Mouse (Mus musculus): ENCODE measurements at regions not wholly inside any gene's neighbourhood (a gene's known extent, or its start where the extent isn't known, plus 50 kb on each side); places are given as distances from the start of the nearest gene placed in this dataset.
"Not testable (repeated sequence)": the region's sequence is repeated elsewhere in the genome, so short reads cannot be mapped to it uniquely, and the experiment has no call there.

DNA sequence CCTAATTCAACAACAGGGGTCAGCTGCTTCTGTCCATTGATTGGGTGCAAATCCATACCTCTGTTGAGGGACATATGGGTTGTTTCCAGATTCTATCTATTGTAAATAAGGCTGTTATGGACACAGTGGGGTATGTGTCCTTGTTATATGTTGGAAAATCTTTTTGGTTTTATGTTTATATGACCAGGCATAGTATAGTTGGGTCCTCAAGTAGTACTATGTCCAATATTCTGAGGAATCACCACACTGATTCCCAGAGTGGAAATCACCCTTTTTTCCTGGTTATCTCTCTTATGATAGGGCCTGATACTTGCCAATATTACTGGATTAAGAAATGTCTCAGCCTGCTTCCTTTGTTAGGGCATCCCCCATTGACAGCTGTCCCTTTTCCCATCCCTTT lies 1471.0 kb downstream of the Kcnt2 start:
- Histone ChIP-seq H3K4me2 (ENCODE audit: low read length) (no peak overlapping the region), H3K36me3 (ENCODE audit: control insufficient read depth, insufficient read depth, low read length) (no peaks in the 10 kb centered on the region), H3K4me3 (ENCODE audit: low read length) (no peak overlapping the region), H3K27me3 (replicated peaks; ENCODE audit: control insufficient read depth, insufficient read depth, low read length) (no peaks in the 10 kb centered on the region), H3K27ac (ENCODE audit: low read depth, low read length) (no peak overlapping the region), H3K9ac (ENCODE audit: low read depth, low read length) (no peak overlapping the region), H3K9me3 (ENCODE audit: control insufficient read depth, low read length) (no peaks in the 10 kb centered on the region), H3K4me1 (ENCODE audit: control insufficient read depth, insufficient read depth, low read depth, low read length) (no peaks in the 10 kb centered on the region)
- no peak for ATAC-seq

GRCm38 (mm10) chr1:141717510-141717909 lies 1471.6 kb downstream of the Kcnt2 start:
- Histone ChIP-seq H3K36me3 (ENCODE audit: control insufficient read depth, insufficient read depth, low read length) (no peaks in the 10 kb centered on the region), H3K27me3 (replicated peaks; ENCODE audit: control insufficient read depth, insufficient read depth, low read length) (no peaks in the 10 kb centered on the region), H3K4me3 (ENCODE audit: low read length) (no peak overlapping the region), H3K27ac (ENCODE audit: low read depth, low read length) (no peak overlapping the region), H3K9me3 (ENCODE audit: control insufficient read depth, low read length) (no peaks in the 10 kb centered on the region), H3K4me1 (ENCODE audit: control insufficient read depth, insufficient read depth, low read depth, low read length) (no peaks in the 10 kb centered on the region), H3K9ac (ENCODE audit: low read depth, low read length) (no peak overlapping the region), H3K4me2 (ENCODE audit: low read length) (0 out of 2 replicates have a peak overlapping the region, but pooled peaks have one; percentile 4)
- 11% methylated on average over 6 of the region's 6 CpGs for WGBS
- ATAC-seq: peak; percentile 83

GRCm38 (mm10) chr1:141741299-141741698 lies 1495.3 kb downstream of the Kcnt2 start:
- ATAC-seq: no peak
- Histone ChIP-seq H3K27me3 (replicated peaks; ENCODE audit: control insufficient read depth, insufficient read depth, low read length) (no peaks in the 10 kb centered on the region), H3K4me1 (ENCODE audit: control insufficient read depth, insufficient read depth, low read depth, low read length) (no peaks in the 10 kb centered on the region), H3K4me3 (ENCODE audit: low read length) (no peak overlapping the region), H3K4me2 (ENCODE audit: low read length) (no peak overlapping the region), H3K27ac (ENCODE audit: low read depth, low read length) (no peak overlapping the region), H3K36me3 (ENCODE audit: control insufficient read depth, insufficient read depth, low read length) (no peaks in the 10 kb centered on the region), H3K9me3 (ENCODE audit: control insufficient read depth, low read length) (no peaks in the 10 kb centered on the region), H3K9ac (ENCODE audit: low read depth, low read length) (no peak overlapping the region)

DNA sequence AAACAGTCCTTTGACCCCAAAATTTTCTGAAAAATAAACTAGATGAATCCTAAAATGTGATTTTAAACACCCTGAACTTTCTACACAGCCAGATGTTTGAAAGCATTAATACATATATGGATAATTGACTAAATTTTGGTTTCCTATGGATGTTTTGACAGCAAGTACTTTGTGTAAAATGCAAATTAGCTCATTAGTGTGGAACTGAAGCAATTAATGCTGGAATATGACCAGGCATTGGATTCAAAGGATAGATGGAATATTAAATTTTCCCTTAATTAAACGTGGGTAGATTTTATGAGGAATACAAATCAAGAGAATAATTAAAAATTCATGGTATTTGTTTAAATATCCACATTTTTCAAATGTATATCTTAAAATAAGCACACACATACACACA lies 1530.1 kb downstream of the Kcnt2 start:
- no peaks in the 10 kb centered on the region for H3K36me3 ChIP-seq (ENCODE audit: control insufficient read depth, insufficient read depth, low read length)
- H3K9me3 ChIP-seq (ENCODE audit: control insufficient read depth, low read length): no peaks in the 10 kb centered on the region
- WGBS: 43% methylated on average over 1 of the region's 1 CpGs
- no peak overlapping the region for H3K4me3 ChIP-seq (ENCODE audit: low read length)
- H3K9ac ChIP-seq (ENCODE audit: low read depth, low read length): no peak overlapping the region
- no peak overlapping the region for H3K4me2 ChIP-seq (ENCODE audit: low read length)
- no peak for ATAC-seq
- H3K27me3 ChIP-seq (replicated peaks; ENCODE audit: control insufficient read depth, insufficient read depth, low read length): no peaks in the 10 kb centered on the region
- no peak overlapping the region for H3K27ac ChIP-seq (ENCODE audit: low read depth, low read length)
- no peaks in the 10 kb centered on the region for H3K4me1 ChIP-seq (ENCODE audit: control insufficient read depth, insufficient read depth, low read depth, low read length)

DNA sequence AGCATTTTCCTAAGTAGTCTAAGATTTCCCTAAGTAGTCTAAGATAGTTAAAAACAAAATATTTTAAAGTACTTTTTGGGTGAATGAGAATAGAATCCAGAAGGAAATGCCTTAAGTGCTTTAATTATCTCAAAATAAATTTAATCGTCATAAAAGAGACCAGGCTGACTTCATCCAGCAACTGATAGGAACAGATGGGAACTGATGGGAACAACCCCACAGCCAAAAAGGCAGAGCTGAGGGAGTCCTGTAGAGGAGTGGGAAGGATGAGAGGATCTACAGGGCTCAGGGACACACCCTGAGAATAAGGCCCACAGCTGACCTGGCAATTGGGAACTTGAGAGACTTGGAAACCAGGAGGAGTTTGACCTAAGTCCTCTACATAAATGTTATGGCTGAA lies 1537.4 kb downstream of the Kcnt2 start:
- no peaks in the 10 kb centered on the region for H3K27me3 ChIP-seq (replicated peaks; ENCODE audit: control insufficient read depth, insufficient read depth, low read length)
- H3K36me3 ChIP-seq (ENCODE audit: control insufficient read depth, insufficient read depth, low read length): no peaks in the 10 kb centered on the region
- 83% methylated on average over 1 of the region's 1 CpGs for WGBS
- ATAC-seq: no peak
- no peaks in the 10 kb centered on the region for H3K9me3 ChIP-seq (ENCODE audit: control insufficient read depth, low read length)
- H3K9ac ChIP-seq (ENCODE audit: low read depth, low read length): no peak overlapping the region
- no peak overlapping the region for H3K27ac ChIP-seq (ENCODE audit: low read depth, low read length)
- H3K4me1 ChIP-seq (ENCODE audit: control insufficient read depth, insufficient read depth, low read depth, low read length): no peaks in the 10 kb centered on the region
- H3K4me2 ChIP-seq (ENCODE audit: low read length): no peak overlapping the region
- no peak overlapping the region for H3K4me3 ChIP-seq (ENCODE audit: low read length)

DNA sequence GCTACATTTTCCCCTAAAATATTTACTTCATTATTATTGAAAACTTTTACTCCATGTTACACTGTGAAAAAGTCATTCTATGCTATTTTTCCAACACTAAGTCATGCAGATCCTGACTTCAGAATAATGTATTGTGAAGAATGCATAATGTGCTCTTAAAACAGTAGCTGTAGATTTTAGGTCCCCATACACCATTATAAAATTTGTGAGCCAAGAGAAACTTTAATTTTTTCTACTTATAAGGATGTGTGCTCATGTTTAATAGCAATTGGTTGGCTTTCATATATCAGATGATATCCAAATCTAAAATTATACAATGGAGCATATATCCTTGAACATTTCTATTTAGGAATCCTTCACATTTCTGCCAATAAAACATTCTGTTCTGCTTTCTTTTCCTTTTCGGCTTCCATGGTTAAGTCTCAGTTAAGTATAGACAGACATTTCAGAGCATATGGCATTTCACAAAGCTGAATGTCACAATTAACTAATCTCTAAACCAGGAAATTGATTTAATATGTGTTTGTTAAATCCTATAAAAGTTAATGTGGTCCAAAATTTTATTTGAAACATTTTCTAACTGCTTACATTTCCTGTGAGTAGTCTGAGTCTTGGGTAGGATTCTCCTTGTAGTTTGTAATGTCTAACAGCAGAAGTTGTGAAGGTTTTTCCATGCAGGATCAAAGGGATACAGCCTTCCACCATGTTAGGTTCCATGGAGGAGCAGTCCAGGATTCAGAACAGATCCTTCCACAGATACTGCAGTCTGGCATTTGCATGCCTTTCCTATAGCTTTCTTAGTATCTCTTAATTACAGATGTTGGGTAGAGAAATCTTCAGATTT lies 1567.6 kb downstream of the Kcnt2 start:
- no peaks in the 10 kb centered on the region for H3K27me3 ChIP-seq (replicated peaks; ENCODE audit: control insufficient read depth, insufficient read depth, low read length)
- no peak overlapping the region for H3K9ac ChIP-seq (ENCODE audit: low read depth, low read length)
- 94% methylated on average over 1 of the region's 1 CpGs for WGBS
- H3K4me3 ChIP-seq (ENCODE audit: low read length): no peak overlapping the region
- H3K36me3 ChIP-seq (ENCODE audit: control insufficient read depth, insufficient read depth, low read length): no peaks in the 10 kb centered on the region
- H3K27ac ChIP-seq (ENCODE audit: low read depth, low read length): no peak overlapping the region
- H3K4me1 ChIP-seq (ENCODE audit: control insufficient read depth, insufficient read depth, low read depth, low read length): no peaks in the 10 kb centered on the region
- no peak overlapping the region for H3K4me2 ChIP-seq (ENCODE audit: low read length)
- ATAC-seq: no peak
- no peaks in the 10 kb centered on the region for H3K9me3 ChIP-seq (ENCODE audit: control insufficient read depth, low read length)

DNA sequence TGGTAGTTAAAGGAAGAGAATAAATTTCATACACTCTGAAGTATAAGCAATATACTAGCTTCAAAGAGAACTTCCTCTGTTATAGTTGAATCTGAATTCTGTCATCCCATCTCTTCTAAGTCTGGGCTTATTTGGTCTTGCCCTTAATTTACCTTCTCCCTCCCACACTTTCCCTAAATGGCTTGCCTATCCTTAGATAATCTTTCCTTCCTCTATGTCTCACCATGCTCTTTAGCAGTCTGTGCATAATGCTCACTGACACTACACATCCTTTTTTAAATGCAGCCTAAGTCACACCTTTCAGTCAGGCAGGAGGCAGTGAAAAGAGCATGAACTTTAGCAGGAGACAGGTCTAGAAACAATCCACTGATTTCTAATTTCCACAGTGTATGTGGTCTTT lies 1585.5 kb downstream of the Kcnt2 start:
- ATAC-seq: no peak
- Histone ChIP-seq H3K4me1 (ENCODE audit: control insufficient read depth, insufficient read depth, low read depth, low read length) (no peaks in the 10 kb centered on the region), H3K9ac (ENCODE audit: low read depth, low read length) (no peak overlapping the region), H3K27ac (ENCODE audit: low read depth, low read length) (no peak overlapping the region), H3K4me2 (ENCODE audit: low read length) (no peak overlapping the region), H3K27me3 (replicated peaks; ENCODE audit: control insufficient read depth, insufficient read depth, low read length) (no peaks in the 10 kb centered on the region), H3K36me3 (ENCODE audit: control insufficient read depth, insufficient read depth, low read length) (no peaks in the 10 kb centered on the region), H3K4me3 (ENCODE audit: low read length) (no peak overlapping the region), H3K9me3 (ENCODE audit: control insufficient read depth, low read length) (no peaks in the 10 kb centered on the region)

DNA sequence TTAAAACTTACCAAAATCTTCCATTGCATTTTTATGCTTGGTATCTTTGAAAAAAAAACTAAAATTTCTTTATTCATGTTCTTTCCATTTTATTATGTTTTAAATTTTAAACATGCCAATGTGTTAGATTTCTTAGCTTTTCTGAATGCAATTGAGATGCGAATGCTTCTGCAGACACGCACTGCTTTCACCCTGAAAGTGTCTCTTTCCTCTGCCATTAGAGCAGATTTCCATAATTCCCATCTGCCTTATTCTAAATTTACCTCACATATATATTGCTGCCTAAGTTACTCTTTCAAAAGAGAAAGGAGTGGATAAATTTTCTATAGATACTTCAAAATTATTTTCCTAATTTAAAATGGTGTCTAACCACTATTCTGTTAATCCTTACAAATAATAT lies 1596.6 kb downstream of the Kcnt2 start:
- Histone ChIP-seq H3K27ac (ENCODE audit: low read depth, low read length) (no peak overlapping the region), H3K36me3 (ENCODE audit: control insufficient read depth, insufficient read depth, low read length) (no peaks in the 10 kb centered on the region), H3K9ac (ENCODE audit: low read depth, low read length) (no peak overlapping the region), H3K27me3 (replicated peaks; ENCODE audit: control insufficient read depth, insufficient read depth, low read length) (no peaks in the 10 kb centered on the region), H3K4me1 (ENCODE audit: control insufficient read depth, insufficient read depth, low read depth, low read length) (no peaks in the 10 kb centered on the region), H3K9me3 (ENCODE audit: control insufficient read depth, low read length) (no peaks in the 10 kb centered on the region), H3K4me3 (ENCODE audit: low read length) (no peak overlapping the region), H3K4me2 (ENCODE audit: low read length) (no peak overlapping the region)
- no peak for ATAC-seq
- 79% methylated on average over 2 of the region's 2 CpGs for WGBS

DNA sequence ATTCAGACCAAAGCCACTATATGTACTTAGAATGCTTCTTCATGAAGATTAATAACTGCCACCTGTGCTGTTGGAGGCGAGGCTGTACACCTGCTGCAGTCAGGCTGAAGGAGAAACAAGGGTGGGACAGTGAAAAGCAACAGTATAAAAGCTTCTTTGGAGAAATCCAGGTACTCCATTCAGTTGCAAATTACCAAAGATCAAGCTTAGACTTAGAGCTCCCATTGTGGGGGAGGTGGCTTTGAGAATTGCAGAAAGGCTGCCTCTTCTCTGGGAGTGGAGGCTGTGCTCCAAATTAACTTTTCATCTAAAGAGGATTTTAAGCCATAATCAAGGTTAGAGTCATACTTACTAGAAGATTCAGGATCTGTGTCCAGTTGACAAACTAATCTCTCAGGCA lies 1607.9 kb downstream of the Kcnt2 start:
- not testable (repeated sequence) for H3K9ac ChIP-seq (ENCODE audit: low read depth, low read length); H3K4me1 ChIP-seq (ENCODE audit: control insufficient read depth, insufficient read depth, low read depth, low read length); ATAC-seq; H3K36me3 ChIP-seq (ENCODE audit: control insufficient read depth, insufficient read depth, low read length); H3K27ac ChIP-seq (ENCODE audit: low read depth, low read length); H3K27me3 ChIP-seq (replicated peaks; ENCODE audit: control insufficient read depth, insufficient read depth, low read length); H3K4me3 ChIP-seq (ENCODE audit: low read length); H3K9me3 ChIP-seq (ENCODE audit: control insufficient read depth, low read length); H3K4me2 ChIP-seq (ENCODE audit: low read length)
- 84% methylated on average over 1 of the region's 1 CpGs for WGBS

DNA sequence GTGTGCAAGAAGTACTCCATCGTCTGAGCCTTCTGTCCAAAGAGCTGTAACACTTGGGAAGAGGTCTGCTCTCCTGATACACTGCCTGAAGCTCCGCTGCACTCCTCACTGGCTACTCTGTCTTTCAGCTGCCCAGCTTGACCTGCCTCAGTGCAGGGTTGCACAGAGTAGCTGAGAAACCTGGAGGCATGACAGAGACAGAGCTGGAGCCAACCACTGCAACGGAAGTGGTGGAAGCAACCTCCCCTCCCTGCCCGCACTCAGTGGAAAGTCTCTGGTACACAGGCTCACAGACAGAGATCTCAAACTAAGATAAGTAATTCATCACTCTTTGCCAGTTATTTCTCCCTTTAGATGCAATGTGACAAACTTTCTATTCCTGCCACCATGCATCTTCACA lies 1638.4 kb downstream of the Kcnt2 start:
- WGBS: 84% methylated on average over 4 of the region's 4 CpGs

More for the DNA sequence above, 1638.4 kb downstream of the Kcnt2 start:
- H3K9ac ChIP-seq (ENCODE audit: low read depth, low read length): no peak overlapping the region
- no peaks in the 10 kb centered on the region for H3K36me3 ChIP-seq (ENCODE audit: control insufficient read depth, insufficient read depth, low read length)
- no peak overlapping the region for H3K27ac ChIP-seq (ENCODE audit: low read depth, low read length)
- H3K4me2 ChIP-seq (ENCODE audit: low read length): no peak overlapping the region
- no peaks in the 10 kb centered on the region for H3K9me3 ChIP-seq (ENCODE audit: control insufficient read depth, low read length)
- no peak overlapping the region for H3K4me3 ChIP-seq (ENCODE audit: low read length)
- H3K4me1 ChIP-seq (ENCODE audit: control insufficient read depth, insufficient read depth, low read depth, low read length): no peaks in the 10 kb centered on the region
- ATAC-seq: no peak
- no peaks in the 10 kb centered on the region for H3K27me3 ChIP-seq (replicated peaks; ENCODE audit: control insufficient read depth, insufficient read depth, low read length)

All from hindbrain, embryonic 16.5 days (tissue).